Mouse (Mus musculus) liver, embryonic 14.5 days (tissue): ENCODE measurements around the gene Cux2. TPM values are rescaled to one million over a fixed set of nuclear protein-coding genes. Genes with fewer than 3 reads are reported as not detected.

Experiments
- ATAC-seq: fragments of 200-750 bp; cut with Nextera tagmentation; 2 replicates; pipeline ENCODE4 v1.8.0; 2017; ENCODE audit warnings: moderate number of reproducible peaks, mild to moderate bottlenecking, moderate library complexity; ENCODE audit not compliant: insufficient read depth
- DNase-seq, 3 experiments: peaks; one replicate each; pipeline ENCODE4 v3.0.0-alpha.2; 2012 to 2013; ENCODE audit warnings: low read depth in 3 of 3, low spot score in 3 of 3
- H3K27ac ChIP-seq: fragments of 300-500 bp; sonication (generic); 2 replicates; pipeline ENCODE4 v1.5.1; 2014; ENCODE audit warnings: moderate library complexity, mild to moderate bottlenecking, control low read depth, inconsistent platforms
- H3K27me3 ChIP-seq: fragments of 300-500 bp; sonication (generic); 2 replicates; pipeline ENCODE4 v1.6.1; 2014; ENCODE audit warnings: mild to moderate bottlenecking, low read length, moderate library complexity; ENCODE audit not compliant: control insufficient read depth, insufficient read depth
- H3K36me3 ChIP-seq: fragments of 300-500 bp; sonication (generic); replicated peaks from 2 replicates; pipeline ENCODE4 v1.6.1; 2014; ENCODE audit warnings: low read depth; ENCODE audit not compliant: control insufficient read depth, insufficient read depth
- H3K4me1 ChIP-seq, 2 experiments: fragments of 200-500 bp in 1 of 2; fragments of 300-500 bp in 1 of 2; sonication (generic) in 1 of 2; replicated peaks; 2 replicates each; pipeline ENCODE4 v1.6.1; 2012 to 2014; ENCODE audit warnings: antibody characterized with exemption in 1 of 2, inconsistent platforms in 1 of 2, low read length in 1 of 2; ENCODE audit not compliant: control insufficient read depth in 2 of 2, insufficient read depth in 2 of 2
- H3K4me2 ChIP-seq: fragments of 300-500 bp; sonication (generic); 2 replicates; pipeline ENCODE4 v1.6.1; 2014; ENCODE audit warnings: low read depth, mild to moderate bottlenecking, control low read depth, moderate library complexity
- H3K4me3 ChIP-seq, 2 experiments: fragments of 200-500 bp in 1 of 2; fragments of 300-500 bp in 1 of 2; sonication (generic) in 1 of 2; 2 replicates each; pipeline ENCODE4 v1.5.1; 2012 to 2014; ENCODE audit warnings: low read depth in 2 of 2, low read length in 2 of 2, mild to moderate bottlenecking in 2 of 2, control low read depth in 1 of 2, inconsistent platforms in 1 of 2, moderate library complexity in 1 of 2; ENCODE audit not compliant: insufficient read depth in 1 of 2
- H3K9ac ChIP-seq: fragments of 300-500 bp; sonication (generic); replicated peaks from 2 replicates; pipeline ENCODE4 v1.6.1; 2014; ENCODE audit warnings: mild to moderate bottlenecking, control low read depth, moderate library complexity
- H3K9me3 ChIP-seq: fragments of 300-500 bp; sonication (generic); 2 replicates; pipeline ENCODE4 v1.6.1; 2016; ENCODE audit warnings: low read length, mixed read lengths; ENCODE audit not compliant: control insufficient read depth
- CTCF ChIP-seq: IDR thresholded peaks from 2 replicates; pipeline ENCODE4 v1.5.1; 2016; ENCODE audit warnings: antibody characterized with exemption, low read depth, control low read depth
- EP300 ChIP-seq: IDR thresholded peaks from 2 replicates; pipeline ENCODE4 v1.6.1; 2016; ENCODE audit warnings: antibody characterized with exemption, low read depth
- WGBS: fragments of 180-500 bp; shearing (Covaris S2); extraction: QIAGEN DNeasy Blood & Tissue Kit; methylation state at CpG from one replicate; pipeline ENCODE4 v1.1.7; 2014; ENCODE audit not compliant: insufficient replicate concordance; 5-methylcytosine and 5-hydroxymethylcytosine counted together
- polyA plus RNA-seq, 2 experiments: library from polyadenylated mRNA; depleted of rRNA in 1 of 2; stranded (reverse) in 1 of 2; unstranded in 1 of 2; fragments of >200 nt; fragmentation: Nextera tagmentation in 1 of 2; extraction: Ambion mirVana in 1 of 2; gene quantifications; 2 replicates each; pipeline versions ENCODE4 v1.2.1 to v1.2.3; 2012 to 2014

Cux2 gene
- polyA plus RNA-seq, 2 experiments, result 1.0 to 1.4 TPM

GRCm38 (mm10) chr5:122015149-122015548, 34.8 kb downstream of the Cux2 start:
- no peaks in the 10 kb centered on the region for H3K27me3 ChIP-seq
- 73% methylated on average over 17 of the region's 17 CpGs for WGBS
- H3K9me3 ChIP-seq, result no peaks in the 10 kb centered on the region
- H3K4me1 ChIP-seq, result no peaks in the 10 kb centered on the region
- ATAC-seq (no peak), DNase-seq (no peak)
- H3K36me3 ChIP-seq, result no peaks in the 10 kb centered on the region
- H3K4me2 ChIP-seq, result no peak overlapping the region
- no peak overlapping the region for H3K27ac ChIP-seq
- TF ChIP-seq CTCF (no peak), EP300 (no peak)
- H3K4me3 ChIP-seq, result no peak overlapping the region
- no peak overlapping the region for H3K9ac ChIP-seq

GRCm38 (mm10) chr5:122014671-122015070, 35.2 kb downstream of the Cux2 start:
- ATAC-seq (no peak), DNase-seq (no peak)
- H3K27me3 ChIP-seq, result no peaks in the 10 kb centered on the region
- H3K9ac ChIP-seq, result no peak overlapping the region
- no peaks in the 10 kb centered on the region for H3K36me3 ChIP-seq
- 68% methylated on average over 8 of the region's 8 CpGs for WGBS
- TF ChIP-seq EP300 (no peak), CTCF (no peak)
- no peaks in the 10 kb centered on the region for H3K4me1 ChIP-seq
- no peak overlapping the region for H3K27ac ChIP-seq
- H3K9me3 ChIP-seq, result no peaks in the 10 kb centered on the region
- no peak overlapping the region for H3K4me3 ChIP-seq
- no peak overlapping the region for H3K4me2 ChIP-seq

GRCm38 (mm10) chr5:122011289-122011688, 38.6 kb downstream of the Cux2 start:
- no peak for ATAC-seq
- H3K27me3 ChIP-seq, result no peaks in the 10 kb centered on the region
- H3K36me3 ChIP-seq, result no peaks in the 10 kb centered on the region
- H3K9ac ChIP-seq, result no peak overlapping the region
- no peak overlapping the region for H3K4me2 ChIP-seq
- DNase-seq, result no peak
- H3K9me3 ChIP-seq, result no peaks in the 10 kb centered on the region
- H3K4me3 ChIP-seq, result no peak overlapping the region
- H3K4me1 ChIP-seq, result peaks cover 0 to 5% of the 10 kb centered on the region in 2 experiments; a peak in 1 of 4 replicates
- no peak overlapping the region for H3K27ac ChIP-seq
- WGBS, result 34% methylated on average over 9 of the region's 9 CpGs
- no peak for TF ChIP-seq EP300
- no peak for TF ChIP-seq CTCF

- WGBS, result 62% methylated on average over 10 of the region's 10 CpGs
- H3K36me3 ChIP-seq, result no peaks in the 10 kb centered on the region
- H3K27me3 ChIP-seq, result no peaks in the 10 kb centered on the region
- DNase-seq (no peak), ATAC-seq (no peak)
- H3K4me3 ChIP-seq, result no peak overlapping the region
- H3K27ac ChIP-seq, result no peak overlapping the region
- TF ChIP-seq EP300 (no peak), CTCF (no peak)
- H3K9ac ChIP-seq, result no peak overlapping the region
- no peak overlapping the region for H3K4me2 ChIP-seq
- peaks cover 0 to 7% of the 10 kb centered on the region in 2 experiments; a peak in 1 of 4 replicates for H3K4me1 ChIP-seq
- no peaks in the 10 kb centered on the region for H3K9me3 ChIP-seq
These were observed 41.9 kb downstream of the Cux2 start for GRCm38 (mm10) chr5:122007946-122008441.

- DNase-seq, result peak in 1 of 3 experiments; percentile 12
- no peak overlapping the region for H3K27ac ChIP-seq
- no peaks in the 10 kb centered on the region for H3K36me3 ChIP-seq
- H3K9ac ChIP-seq, result no peak overlapping the region
- no peaks in the 10 kb centered on the region for H3K9me3 ChIP-seq
- H3K4me3 ChIP-seq, result no peak overlapping the region
- 42% methylated on average over 6 of the region's 6 CpGs for WGBS
- H3K4me1 ChIP-seq, result peaks cover 0 to 6% of the 10 kb centered on the region in 2 experiments; a peak in 1 of 4 replicates
- ATAC-seq, result peak; percentile 50
- TF ChIP-seq EP300 (no peak), CTCF (no peak)
- H3K4me2 ChIP-seq, result no peak overlapping the region
- H3K27me3 ChIP-seq, result no peaks in the 10 kb centered on the region
These were observed 46.4 kb downstream of the Cux2 start for GRCm38 (mm10) chr5:122003460-122003859.
